Mouse (Mus musculus): ENCODE results near the gene Dclk3.
A peak's percentile ranks its signal among the peaks of the same experiment; 100 is the strongest.

Gene Dclk3

DNA sequence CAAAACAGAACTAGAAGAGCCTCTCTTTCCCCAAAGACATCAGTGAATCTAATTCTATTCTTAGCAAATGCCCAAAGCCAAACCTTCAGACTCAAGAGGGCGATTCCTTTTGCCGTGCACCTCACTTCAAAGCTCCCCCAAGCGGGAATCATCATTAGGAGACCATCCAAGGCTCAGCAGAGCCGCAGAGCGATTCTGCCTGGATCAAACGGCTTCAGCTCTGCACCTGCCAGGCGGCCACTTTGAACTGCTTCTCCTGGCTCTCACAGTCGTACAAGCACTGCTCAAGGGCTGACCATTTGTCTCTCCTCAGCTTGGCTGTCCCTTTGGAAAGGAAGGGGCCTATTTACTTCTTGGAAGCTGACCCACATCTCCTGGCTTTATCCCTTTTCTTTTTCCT, 51.7 kb downstream of the Dclk3 start:
- DNase-seq (ENCODE audit: low read depth) = no peak

DNA sequence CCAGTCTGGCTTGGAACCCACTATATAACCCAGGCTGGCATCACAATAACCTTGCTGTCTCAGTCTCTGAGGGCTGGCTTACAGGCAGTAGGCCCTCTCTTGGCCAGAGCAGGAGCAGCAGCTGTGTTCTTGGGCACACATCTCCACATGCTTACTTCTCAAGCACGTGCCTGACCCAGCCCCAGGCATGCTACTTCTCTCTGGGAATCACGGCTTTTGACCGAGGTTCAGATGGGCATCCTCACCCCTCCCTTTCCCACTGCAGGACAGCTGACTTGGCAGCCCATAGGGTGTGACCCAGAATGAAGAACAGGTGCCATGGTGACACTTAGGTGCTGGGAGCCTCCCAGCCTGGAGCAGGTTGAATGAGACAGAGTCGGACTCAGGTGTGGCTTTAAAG, 52.4 kb downstream of the Dclk3 start:
- no peak for DNase-seq (ENCODE audit: low read depth)

DNA sequence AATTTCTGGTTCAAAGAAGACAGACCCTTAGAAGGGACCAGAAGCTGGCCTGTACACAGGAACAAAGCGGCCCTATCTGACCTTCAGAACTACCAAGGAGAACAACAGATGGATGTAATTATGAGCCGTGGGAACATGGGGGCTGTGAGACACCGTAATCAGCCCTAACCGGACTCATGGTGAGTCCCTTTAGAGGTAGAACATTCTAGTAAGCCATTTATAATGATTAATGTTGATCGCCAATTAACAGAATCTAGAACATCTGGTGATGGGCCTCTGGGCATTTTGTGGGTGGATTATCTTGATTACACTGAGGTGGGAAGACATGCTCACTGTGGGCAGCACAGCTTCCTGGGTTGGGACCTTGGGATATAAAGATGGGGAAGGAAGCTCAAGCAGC, 54.6 kb downstream of the Dclk3 start:
- no peak for DNase-seq (ENCODE audit: low read depth)

DNA sequence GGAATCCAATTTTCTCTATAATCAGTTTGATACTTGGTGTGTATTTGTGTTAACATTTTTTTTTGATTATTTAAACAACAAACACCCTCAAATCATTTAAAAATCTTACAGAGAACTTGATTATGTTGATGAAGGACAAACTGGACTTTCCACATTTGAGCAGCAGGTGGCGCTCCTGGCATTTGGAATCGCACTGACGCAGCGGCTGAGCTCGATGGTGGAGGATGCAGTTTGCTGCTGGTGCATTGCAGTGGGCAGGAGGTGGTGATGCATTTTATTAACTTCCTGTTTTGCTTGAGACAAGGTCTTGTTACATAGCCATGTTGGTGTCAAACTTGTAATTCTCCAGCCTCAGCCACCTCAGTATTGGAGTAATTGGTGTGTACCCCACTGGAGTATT, 56.7 kb downstream of the Dclk3 start:
- DNase-seq (ENCODE audit: low read depth) = peak; percentile 70

DNA sequence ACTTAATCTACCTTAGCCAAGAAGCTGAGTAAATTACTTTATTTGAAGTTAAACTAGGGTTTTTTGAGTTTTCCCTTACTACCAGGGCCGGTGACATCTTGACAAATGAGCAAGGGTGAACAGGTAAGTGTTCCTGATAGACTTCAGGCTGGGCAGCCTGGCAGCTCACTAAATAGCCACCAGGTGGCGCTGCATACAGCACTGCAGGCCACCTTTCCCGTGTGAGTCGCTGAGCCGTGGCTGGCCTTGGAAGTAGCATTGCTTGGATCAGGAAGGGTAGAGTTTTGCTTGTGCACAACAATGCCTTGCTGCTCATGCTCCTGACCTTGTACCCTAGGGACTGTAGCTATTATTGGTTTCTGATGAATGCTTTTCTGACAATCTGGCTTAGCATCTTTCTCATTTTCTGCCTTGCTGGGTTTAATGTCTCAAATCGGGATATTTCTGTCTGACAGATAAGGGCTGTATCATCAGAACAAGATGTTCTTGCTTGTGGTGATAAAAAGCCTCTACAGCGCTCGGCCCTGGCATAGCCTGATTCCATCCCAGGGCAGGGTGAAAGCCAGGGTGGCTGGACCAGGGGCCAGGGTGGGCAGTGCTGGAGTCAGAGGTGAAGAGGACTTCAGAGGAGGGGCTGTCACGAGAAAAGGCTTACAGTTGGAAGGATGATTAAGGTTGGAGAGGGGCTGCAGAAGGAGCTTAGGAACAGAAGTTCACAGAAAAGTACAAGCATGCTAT, 58.4 kb downstream of the Dclk3 start:
- DNase-seq (ENCODE audit: low read depth) = peak; percentile 66

DNA sequence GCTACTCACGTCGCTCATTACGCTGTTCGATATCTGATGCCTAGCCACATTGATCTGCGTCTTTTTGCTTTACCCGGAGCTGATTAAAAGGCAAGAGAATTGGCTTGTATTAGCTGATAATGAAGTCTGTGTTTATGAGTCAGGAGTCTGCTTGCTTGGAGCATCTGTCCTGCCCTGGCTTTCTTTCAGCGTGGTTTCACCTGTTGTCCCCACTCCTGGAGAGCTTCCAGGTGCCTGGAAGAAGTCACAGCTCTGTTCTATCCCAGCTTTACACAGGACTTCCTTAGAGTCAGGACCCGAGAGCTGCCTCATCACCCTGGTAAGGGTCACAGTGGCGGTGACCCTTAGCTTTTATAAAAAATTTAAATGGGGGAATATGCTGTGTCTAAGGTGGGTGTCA, 61.3 kb downstream of the Dclk3 start:
- DNase-seq (ENCODE audit: low read depth) = no peak

DNA sequence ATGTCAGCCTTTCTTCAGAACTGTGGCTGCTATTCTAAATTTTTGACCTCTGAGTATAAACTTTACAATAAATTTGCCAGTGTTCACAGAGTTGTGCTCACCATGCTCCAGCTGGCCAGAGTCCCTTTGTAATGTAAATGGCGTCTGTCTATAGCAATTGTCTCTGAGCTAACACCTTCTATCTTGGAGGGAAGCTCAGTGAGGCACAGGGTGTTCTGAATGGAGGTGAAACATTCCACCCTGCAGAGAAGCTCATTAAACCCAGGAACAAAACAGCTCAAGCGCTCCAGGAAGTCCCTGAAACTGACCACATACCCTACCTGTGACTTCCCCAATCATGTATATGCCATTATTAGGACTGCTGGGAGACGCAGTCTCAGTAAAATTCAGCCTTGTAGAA, 67.2 kb downstream of the Dclk3 start:
- DNase-seq (ENCODE audit: low read depth) = no peak

DNA sequence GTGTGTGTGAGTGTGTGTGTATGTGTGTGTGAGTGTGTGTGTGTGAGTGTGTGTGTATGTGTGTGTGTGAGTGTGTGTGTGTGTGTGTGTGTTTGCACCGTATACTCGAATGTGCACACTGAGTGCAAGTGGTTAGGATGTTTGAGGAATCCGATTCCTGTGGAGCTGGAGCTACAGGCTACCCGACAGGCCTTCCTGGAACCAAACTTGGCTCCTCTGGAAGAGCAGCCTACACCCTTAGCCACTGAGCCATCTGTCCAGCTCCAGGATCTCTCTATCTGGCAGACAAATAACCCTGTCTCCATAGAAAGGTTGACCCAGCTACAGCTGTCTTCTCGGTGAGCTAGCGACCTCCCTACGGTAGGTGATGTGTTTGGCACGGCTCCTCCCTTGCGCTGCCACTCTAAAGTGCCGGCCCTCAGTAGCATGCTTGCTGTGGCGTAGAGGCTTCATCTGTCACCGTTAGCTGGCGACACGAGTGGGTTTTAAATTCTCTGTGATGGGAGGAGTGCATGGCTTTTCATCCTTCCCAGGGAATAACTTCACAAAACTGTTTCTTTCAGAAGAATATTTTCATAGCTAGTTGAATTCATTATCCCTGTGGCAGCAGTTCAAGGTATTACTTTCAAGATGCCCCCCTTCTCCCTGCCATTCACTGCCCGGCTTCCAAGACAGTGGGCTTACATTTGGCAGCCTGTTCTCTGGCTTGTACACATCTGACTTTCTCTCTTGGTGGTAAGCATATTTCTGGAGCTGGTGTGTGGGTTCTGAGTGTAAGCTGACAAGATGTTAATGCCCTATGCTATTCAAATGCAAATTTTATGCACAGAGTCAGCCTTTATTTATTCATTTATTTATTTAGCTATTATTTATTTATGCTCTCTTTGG, 75.9 kb downstream of the Dclk3 start:
- DNase-seq (ENCODE audit: low read depth) = no peak

DNA sequence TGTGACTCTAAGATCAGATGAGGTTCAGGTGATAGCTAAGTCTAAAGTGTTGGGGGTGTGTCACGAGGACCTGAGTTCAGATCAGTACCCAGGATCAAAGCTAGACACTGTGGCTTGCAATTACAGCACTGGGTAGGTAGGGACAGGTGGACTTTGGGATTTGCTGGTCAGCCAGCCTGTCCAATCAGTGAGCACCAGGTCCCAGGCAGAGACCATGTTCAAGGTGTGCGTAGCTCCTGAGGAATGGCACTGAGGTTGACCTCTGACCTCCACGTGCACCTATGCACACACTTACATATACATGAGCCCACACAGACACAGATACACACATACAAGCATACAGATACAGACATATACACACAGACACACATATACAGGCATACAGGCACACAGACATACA, 76.7 kb downstream of the Dclk3 start:
- DNase-seq (ENCODE audit: low read depth) = no peak

DNA sequence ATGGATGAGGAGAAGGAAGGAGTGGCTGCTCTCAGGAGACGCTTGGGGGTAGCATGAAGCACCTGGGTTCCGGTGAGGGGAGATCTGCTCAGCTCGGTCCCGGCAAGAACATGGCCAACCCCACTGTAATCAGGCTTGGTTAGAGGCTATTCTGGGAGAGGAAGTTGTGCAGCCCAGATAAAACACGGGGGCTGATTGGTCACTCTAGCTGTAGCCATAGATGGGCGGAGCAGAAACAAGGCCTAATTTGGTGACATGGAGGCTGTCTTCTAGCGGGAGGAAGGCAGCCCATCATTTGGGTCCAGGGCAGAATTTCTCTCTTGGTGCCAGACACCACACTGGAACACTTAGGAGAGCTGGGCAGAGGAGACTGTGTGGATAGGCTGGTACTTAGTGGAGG, 83.3 kb downstream of the Dclk3 start:
- DNase-seq (ENCODE audit: low read depth) = no peak

DNA sequence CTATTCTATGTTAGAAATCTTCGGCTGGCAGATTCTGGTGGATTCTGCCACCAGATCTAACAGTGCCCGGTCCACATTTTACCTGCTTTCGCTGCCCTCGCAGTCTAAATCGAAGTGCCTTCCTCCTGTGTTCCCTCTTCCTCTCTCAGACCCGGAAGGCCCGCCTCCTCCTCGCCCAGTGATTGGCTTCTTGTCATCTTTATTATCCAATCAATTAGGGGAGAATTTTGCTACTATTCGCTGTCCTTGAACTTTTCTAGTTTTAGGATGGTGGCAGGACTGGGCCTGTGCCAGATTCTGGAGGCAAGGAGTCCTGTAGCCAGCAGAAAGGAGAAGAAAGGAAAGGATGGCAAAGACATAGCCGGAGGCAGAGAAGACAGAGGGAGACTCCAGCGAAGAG, 84.2 kb downstream of the Dclk3 start:
- no peak for DNase-seq (ENCODE audit: low read depth)

DNA sequence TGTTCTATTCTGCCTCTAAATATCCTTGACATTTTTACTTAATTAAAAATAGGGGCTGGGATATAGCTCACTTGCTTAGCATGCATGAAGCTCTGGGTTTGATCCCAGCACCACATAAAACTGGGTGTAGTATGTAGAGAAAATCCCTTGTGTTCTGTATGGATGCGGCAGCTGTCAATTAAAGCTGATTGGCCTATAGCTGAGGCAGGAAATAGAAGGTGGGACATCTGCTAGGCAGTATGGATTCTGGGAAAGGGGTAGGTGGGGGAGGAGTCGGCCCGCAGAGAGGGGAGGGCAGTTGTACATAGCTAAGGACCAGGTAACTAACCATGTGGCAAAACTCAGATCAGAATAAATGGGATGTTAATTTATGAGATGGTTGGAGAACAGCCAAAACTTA, 85.0 kb downstream of the Dclk3 start:
- DNase-seq (ENCODE audit: low read depth) = no peak

DNA sequence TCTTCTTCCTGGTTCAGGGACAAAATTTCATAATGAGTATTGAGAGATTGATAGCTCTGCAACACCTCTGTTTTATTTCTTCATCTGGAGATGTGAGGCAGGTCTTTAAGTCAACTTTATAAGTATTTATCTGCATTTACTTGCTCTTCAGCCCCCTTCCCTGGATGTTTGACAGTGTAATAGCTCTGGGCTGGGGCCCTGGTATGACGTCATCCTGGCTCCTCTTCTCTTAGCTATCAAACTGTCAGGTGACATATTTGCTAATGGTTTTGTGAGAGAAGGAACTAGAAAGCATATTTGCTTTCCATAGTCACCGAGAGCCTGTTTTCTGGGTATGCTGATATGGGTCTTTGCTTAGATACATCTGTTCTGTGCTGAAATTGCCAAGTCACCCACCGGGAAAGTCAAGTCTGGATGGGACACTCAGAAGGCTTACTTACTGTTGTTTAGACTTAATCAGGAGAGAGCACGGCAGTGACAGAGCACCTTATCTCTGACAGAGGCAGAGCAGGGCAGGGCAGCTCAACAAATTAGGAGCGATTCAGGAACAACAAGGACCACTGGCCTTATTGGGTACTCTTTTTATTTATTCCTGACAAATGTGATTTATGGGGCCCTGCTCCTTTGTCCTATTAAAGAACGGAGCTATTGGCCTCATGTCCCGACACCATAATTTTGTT, 96.0 kb downstream of the Dclk3 start:
- no peak for DNase-seq (ENCODE audit: low read depth)

DNA sequence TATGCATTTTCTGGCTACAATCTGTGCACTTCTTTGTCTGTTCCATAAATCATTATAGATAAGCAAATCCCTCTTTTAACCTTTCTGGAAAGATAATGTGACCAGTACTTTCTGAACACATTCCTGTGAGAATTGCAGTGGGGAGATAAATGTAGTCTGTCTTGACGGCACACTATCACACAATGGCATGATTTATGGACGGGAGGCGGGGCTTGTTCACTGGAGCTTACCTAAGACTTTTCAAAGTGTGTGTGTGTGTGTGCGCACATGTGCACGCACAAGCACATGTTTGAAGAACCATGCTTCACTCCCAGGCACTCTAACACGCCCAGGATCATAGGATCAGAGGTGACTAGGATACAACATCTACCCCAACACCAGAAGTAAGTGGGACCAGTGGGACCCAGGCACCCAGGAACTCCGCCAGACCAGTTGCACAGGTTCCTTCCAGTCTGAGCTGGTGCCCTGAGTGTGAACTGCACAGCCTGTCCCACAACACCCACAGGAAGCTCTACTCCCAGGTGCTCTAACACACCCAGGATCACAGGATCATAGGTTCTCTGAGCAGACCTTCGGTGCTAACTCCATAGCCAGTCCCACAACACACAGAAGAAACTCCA, 96.7 kb downstream of the Dclk3 start:
- DNase-seq (ENCODE audit: low read depth) = no peak

Data from induced T-regulatory cell, adult 2 months (primary cell).